Mouse (Mus musculus) stomach, postnatal 0 days (tissue): ENCODE measurements around the gene Ptprc. TPM values are rescaled to one million over a fixed set of nuclear protein-coding genes. Genes with fewer than 3 reads are reported as not detected.

Experiments used
- ATAC-seq: fragments of 200-750 bp; cut with Nextera tagmentation; 2 replicates; pipeline ENCODE4 v1.8.0; 2017; ENCODE audit not compliant: low FRiP score, low TSS enrichment
- DNase-seq: peaks from one replicate; pipeline ENCODE4 v3.0.0-alpha.2; 2016; ENCODE audit warnings: low spot score
- H3K27ac ChIP-seq: fragments of 300-500 bp; sonication (generic); replicated peaks from 2 replicates; pipeline ENCODE4 v1.5.1; 2014; ENCODE audit warnings: mild to moderate bottlenecking, control low read depth
- H3K27me3 ChIP-seq: fragments of 300-500 bp; sonication (generic); 2 replicates; pipeline ENCODE4 v1.6.1; 2014; ENCODE audit warnings: low read length; ENCODE audit not compliant: control insufficient read depth, insufficient read depth
- H3K36me3 ChIP-seq: fragments of 300-500 bp; sonication (generic); 2 replicates; pipeline ENCODE4 v1.6.1; 2014; ENCODE audit warnings: low read length, mixed read lengths; ENCODE audit not compliant: control insufficient read depth, insufficient read depth
- H3K4me1 ChIP-seq: fragments of 300-500 bp; sonication (generic); replicated peaks from 2 replicates; pipeline ENCODE4 v1.6.1; 2014; ENCODE audit warnings: antibody characterized with exemption; ENCODE audit not compliant: control insufficient read depth, insufficient read depth
- H3K4me2 ChIP-seq: fragments of 300-500 bp; sonication (generic); replicated peaks from 2 replicates; pipeline ENCODE4 v1.6.1; 2014; ENCODE audit warnings: low read depth, mild to moderate bottlenecking, control low read depth, moderate library complexity
- H3K4me3 ChIP-seq: fragments of 300-500 bp; sonication (generic); 2 replicates; pipeline ENCODE4 v1.5.1; 2014; ENCODE audit warnings: low read depth, low read length, control low read depth
- H3K9ac ChIP-seq: fragments of 300-500 bp; sonication (generic); 2 replicates; pipeline ENCODE4 v1.6.1; 2014; ENCODE audit warnings: mild to moderate bottlenecking, low read length, control low read depth, mixed read lengths
- H3K9me3 ChIP-seq: fragments of 300-500 bp; sonication (generic); 2 replicates; pipeline ENCODE4 v1.6.1; 2016; ENCODE audit warnings: low read length; ENCODE audit not compliant: control insufficient read depth
- CTCF ChIP-seq: IDR thresholded peaks from 2 replicates; pipeline ENCODE4 v1.5.1; 2016; ENCODE audit warnings: antibody characterized with exemption, low read depth, mild to moderate bottlenecking, moderate library complexity
- EP300 ChIP-seq: optimal IDR thresholded peaks from 2 replicates; pipeline ENCODE3; 2016; ENCODE audit warnings: antibody characterized with exemption
- WGBS: fragments of 180-500 bp; shearing (Covaris S2); extraction: QIAGEN DNeasy Blood & Tissue Kit; methylation state at CpG from one replicate; pipeline ENCODE4 v1.1.7; 2014; 5-methylcytosine and 5-hydroxymethylcytosine counted together
- polyA plus RNA-seq: library from polyadenylated mRNA; unstranded; fragments of >200 nt; fragmentation: Nextera tagmentation; extraction: Ambion mirVana; gene quantifications from 2 replicates; pipeline ENCODE4 v1.2.1, GENCODE M21; 2015

Gene Ptprc
- polyA plus RNA-seq, result 1.8 and 2.5 TPM in 2 replicates

DNA sequence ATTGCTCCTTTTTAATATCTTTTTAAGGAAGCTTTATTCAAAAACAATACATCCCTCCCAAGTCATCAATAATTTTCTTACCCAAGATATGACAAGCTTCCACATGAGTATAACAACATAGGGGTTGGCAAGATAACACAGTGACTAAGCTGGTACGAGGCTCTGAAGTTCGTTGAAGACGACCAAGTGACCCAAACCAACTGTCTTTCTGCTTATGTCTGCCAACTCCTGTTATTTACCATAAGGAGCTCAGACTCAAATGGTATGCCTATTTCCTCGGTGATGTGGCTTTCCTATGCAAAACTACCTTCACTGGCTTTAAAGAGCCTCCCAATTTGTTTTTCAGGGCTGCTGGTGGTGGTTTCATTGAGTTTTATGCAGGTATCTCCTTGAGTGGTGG is at the start of gene Ptprc:
TSS of gene Ptprc (minus strand) at position 215 of the 400 bp plus-strand sequence.
- ATAC-seq, result no peak
- no peak for DNase-seq
- 64% methylated on average over 4 of the region's 4 CpGs for WGBS
- TF ChIP-seq CTCF, result no peak
- TF ChIP-seq EP300, result no peak
- Histone ChIP-seq H3K9ac (no peak within 1 kb of the TSS), H3K9me3 (no peaks in the 10 kb centered on the region), H3K4me2 (no peak within 1 kb of the TSS), H3K36me3 (no peaks in the 10 kb centered on the region), H3K4me1 (no peaks in the 10 kb centered on the region), H3K27me3 (no peaks in the 10 kb centered on the region), H3K27ac (no peak within 1 kb of the TSS; the same call in 1 of the 2 replicates), H3K4me3 (no peak within 1 kb of the TSS)

GRCm38 (mm10) chr1:138214736-138215458 is 39.4 kb upstream of the Ptprc start:
- no peak for DNase-seq
- 83% methylated on average over 3 of the region's 3 CpGs for WGBS
- no peak for ATAC-seq
- no peak overlapping the region for H3K9ac ChIP-seq
- no peak overlapping the region for H3K27ac ChIP-seq
- no peaks in the 10 kb centered on the region for H3K9me3 ChIP-seq
- TF ChIP-seq EP300, result no peak
- no peak for TF ChIP-seq CTCF
- H3K27me3 ChIP-seq, result no peaks in the 10 kb centered on the region
- no peaks in the 10 kb centered on the region for H3K4me1 ChIP-seq
- H3K4me3 ChIP-seq, result no peak overlapping the region
- H3K36me3 ChIP-seq, result no peaks in the 10 kb centered on the region
- H3K4me2 ChIP-seq, result no peak overlapping the region

DNA sequence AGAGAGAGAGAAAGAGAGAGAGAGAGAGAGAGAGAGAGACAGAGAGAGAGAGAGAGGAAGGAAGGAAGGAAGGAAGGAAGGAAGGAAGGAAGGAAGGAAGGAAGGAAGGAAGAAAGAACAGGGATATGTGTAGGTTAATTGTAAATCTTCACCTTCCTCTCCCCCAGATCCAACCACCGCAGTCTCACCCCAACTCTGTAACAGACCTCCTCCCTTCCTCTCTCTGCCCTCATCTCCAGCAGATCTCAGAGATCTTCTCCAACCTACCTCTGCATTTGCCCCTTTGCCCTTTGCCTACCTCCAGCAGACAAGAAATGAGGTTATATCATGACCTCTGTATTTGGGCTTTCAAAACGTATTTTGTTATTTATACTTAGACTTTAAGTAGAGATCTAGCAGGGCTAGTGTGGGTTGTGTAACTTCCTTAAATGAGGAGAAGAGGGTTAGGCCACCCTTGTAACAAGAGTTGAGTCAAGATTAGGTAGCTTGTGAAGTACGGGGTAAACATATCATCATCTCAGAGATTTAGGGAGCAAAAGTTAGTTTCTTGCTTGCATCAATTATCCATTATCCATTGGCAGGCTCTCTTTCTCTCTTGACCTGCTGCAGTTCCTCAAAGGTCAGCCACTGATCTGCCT is 35.0 kb upstream of the Ptprc start:
- H3K4me1 ChIP-seq, result no peaks in the 10 kb centered on the region
- H3K4me2 ChIP-seq, result no peak overlapping the region
- TF ChIP-seq CTCF, result no peak
- whole genome bisulfite sequencing, result 77% methylated on average over 3 of the region's 3 CpGs
- no peaks in the 10 kb centered on the region for H3K9me3 ChIP-seq
- H3K4me3 ChIP-seq, result no peak overlapping the region
- no peaks in the 10 kb centered on the region for H3K27me3 ChIP-seq
- H3K9ac ChIP-seq, result no peak overlapping the region
- H3K27ac ChIP-seq, result no peak overlapping the region
- no peaks in the 10 kb centered on the region for H3K36me3 ChIP-seq
- ATAC-seq (no peak), DNase-seq (no peak)

GRCm38 (mm10) chr1:138209751-138210150 is 34.2 kb upstream of the Ptprc start:
- no peaks in the 10 kb centered on the region for H3K27me3 ChIP-seq
- H3K4me2 ChIP-seq, result no peak overlapping the region
- no peak overlapping the region for H3K4me3 ChIP-seq
- H3K9me3 ChIP-seq, result no peaks in the 10 kb centered on the region
- H3K9ac ChIP-seq, result no peak overlapping the region
- no peaks in the 10 kb centered on the region for H3K36me3 ChIP-seq
- no peaks in the 10 kb centered on the region for H3K4me1 ChIP-seq
- TF ChIP-seq EP300 (no peak), CTCF (no peak)
- no peak overlapping the region for H3K27ac ChIP-seq
- WGBS, result 83% methylated on average over 3 of the region's 3 CpGs
- ATAC-seq, result no peak
- DNase-seq, result no peak

DNA sequence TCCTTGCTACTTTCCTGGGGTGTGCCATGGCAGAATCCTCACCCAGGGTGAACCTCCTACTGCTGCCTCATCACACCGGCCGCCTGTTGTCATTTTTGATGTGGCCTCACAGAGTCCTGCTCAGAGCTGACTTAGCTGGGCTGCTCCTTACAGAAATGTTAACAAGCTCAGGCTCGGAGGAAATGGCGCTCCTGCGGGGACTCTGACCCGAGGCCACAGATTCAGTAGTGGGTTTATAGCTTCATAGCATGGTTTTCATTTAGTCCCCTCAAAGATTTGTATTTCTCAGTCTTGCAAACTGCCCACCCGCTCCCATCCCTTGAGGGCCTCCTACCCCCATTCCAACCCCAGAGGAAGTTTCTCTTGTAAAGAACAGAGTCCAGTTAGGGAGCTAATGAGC is 30.5 kb upstream of the Ptprc start:
- TF ChIP-seq EP300, result no peak
- TF ChIP-seq CTCF, result no peak
- no peaks in the 10 kb centered on the region for H3K27me3 ChIP-seq
- no peaks in the 10 kb centered on the region for H3K9me3 ChIP-seq
- no peak overlapping the region for H3K27ac ChIP-seq
- DNase-seq (no peak), ATAC-seq (no peak)
- no peak overlapping the region for H3K4me2 ChIP-seq
- 73% methylated on average over 7 of the region's 7 CpGs for WGBS
- H3K9ac ChIP-seq, result no peak overlapping the region
- no peaks in the 10 kb centered on the region for H3K4me1 ChIP-seq
- H3K36me3 ChIP-seq, result no peaks in the 10 kb centered on the region
- no peak overlapping the region for H3K4me3 ChIP-seq
